Mouse (Mus musculus): ENCODE results near the gene Cd46.

Gene Cd46

GRCm38 (mm10) chr1:195092220-195092720 is at the start of gene Cd46:
Cd46 (minus strand) TSS chr1:195092249.
- DNase-seq: no peak

DNA sequence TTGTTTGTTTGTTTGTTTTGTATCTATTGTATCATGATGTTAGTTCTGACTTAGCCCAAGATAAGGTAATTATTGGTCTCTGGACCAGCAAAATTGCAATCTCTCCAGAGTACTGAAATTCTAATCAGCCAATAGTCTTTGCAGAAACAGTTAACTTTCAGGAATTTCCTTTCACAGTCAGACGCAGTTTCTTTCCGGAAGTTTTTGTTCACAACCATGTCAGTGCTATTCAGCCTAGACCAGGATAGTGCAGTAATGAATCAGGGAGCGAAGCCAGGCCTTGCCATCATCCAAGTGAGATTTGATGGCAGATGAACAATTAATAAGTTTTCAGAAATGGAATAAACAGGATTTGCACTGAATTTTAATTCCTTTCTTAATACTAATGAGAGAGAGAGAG is 40.0 kb upstream of the Cd46 start:
- no peak for DNase-seq

- no peak for DNase-seq
Measured at GRCm38 (mm10) chr1:195131675-195132015, 39.6 kb upstream of the Cd46 start.

GRCm38 (mm10) chr1:195130953-195131674 is 39.1 kb upstream of the Cd46 start, which contains the start of gene Cr1l:
Cr1l (minus strand) TSS chr1:195131586.
- peak; percentile 74 for DNase-seq

DNA sequence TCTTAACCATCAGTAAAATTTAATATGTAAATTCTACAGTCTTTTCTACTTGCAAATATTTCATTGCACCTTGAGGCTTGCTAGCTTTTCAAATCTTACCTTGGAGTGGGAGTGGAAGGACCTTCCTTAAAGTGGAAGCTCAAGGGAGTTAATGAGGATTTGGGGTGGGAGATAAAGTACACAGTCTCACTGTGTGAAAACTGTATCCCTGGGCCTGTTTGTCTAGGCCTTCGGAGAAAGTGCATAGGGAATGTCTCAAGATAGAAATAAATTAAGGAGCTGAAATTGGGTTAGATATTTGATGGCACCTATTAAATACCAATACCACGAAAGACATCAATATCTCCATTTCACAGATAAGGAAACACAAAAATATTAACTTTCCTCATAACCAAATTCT is 38.4 kb upstream of the Cd46 start:
- no peak for DNase-seq

DNA sequence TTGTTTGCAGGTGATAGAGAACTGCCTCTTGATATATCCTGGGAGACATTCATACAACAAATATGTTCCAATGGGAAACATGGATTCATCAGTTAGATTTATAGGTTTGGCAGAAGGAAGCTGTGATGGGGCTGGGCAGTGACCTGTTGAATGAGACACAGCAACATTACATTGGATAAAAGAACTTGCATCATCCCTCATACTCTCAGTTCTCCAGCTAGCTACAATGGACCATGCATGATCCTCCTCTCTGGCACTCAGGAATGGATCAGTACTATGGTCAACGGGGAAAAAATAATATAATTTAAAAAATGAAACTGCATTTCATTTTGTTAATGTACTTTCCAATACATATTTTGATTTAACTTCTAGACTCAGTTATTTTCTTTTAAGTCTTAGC is 37.8 kb upstream of the Cd46 start:
- DNase-seq: no peak

GRCm38 (mm10) chr1:195114414-195114813 is 22.4 kb upstream of the Cd46 start:
- no peak for DNase-seq

- DNase-seq: no peak
Measured at GRCm38 (mm10) chr1:195113621-195114020, 21.6 kb upstream of the Cd46 start.

DNA sequence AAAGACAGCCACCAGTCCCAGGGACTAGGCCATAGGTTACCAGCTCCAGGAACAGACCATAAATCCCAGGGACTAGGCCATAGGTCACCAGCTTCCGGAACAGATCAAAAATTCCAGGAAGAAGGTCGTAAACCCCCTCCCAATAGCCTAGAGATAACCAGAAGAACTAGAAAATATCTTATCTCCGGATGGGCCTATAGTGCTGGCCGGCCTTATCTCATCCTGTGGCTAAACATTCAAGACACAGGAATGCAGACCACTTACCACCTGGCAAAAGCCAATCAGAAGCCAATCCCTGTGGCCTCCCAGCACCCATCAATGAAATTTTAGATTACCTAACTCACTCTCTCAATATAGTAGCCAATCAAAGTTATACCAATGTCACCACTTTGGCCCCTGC is 8.6 kb upstream of the Cd46 start:
- no peak for DNase-seq

GRCm38 (mm10) chr1:195098004-195098403 is 6.0 kb upstream of the Cd46 start:
- no peak for DNase-seq

GRCm38 (mm10) chr1:195091699-195092219 is 290 bp downstream of the Cd46 start:
- no peak for DNase-seq

DNA sequence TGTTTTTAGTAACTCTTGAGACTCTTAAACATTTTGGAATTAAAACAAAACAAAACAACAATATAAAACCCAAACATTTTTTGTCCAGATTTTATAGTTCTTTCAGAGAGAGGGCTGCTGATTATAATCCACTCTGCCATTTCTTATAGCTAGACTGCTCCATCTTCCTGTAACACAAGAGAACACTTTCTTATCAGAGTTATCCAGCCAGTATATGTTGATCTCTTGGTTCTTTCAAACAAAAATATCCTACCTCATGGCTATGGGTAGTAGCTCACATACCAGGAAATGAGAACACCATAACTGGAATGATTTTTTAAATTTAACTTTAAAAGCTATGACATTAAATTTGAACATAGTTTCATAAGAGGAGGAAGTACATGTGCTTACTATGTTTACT is 9.9 kb downstream of the Cd46 start:
- DNase-seq: no peak

DNA sequence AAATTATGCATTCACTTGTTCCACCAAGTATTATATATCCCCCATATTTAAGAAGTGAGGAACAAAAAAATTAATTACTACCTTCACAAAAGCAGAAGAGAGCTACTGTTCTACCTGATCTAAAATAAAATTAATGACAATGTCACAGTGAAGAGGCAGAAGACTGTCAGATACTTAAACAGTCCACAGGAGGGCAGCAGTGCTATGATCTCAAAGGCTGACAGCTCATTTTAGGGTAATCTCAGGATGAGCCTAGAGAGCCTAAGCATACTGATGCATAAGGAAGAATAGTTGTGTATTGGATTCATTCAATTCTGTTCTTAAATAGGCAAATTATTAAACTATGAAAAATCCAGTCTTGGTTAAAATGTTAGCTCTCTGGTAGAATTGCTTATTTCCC is 51.6 kb downstream of the Cd46 start:
- DNase-seq: no peak

DNA sequence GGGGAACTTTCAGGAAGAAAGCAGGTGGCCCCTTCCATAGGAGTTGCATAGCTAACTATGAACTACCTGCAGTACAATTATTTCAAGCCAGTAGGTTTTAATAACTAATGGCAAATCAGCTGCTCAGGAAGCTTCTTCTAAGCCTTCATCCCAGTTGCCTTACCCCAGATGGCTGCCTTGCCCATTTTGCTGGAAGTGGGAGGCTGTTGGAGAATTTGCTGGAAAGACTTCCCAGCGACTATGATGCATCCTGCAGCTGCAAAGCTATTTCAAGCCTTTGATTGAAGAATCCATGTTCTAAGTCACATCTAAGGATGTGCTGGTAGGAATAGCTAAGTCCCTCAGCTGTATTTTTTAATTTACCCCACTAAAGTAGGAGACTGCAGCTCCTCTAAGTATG is 53.7 kb downstream of the Cd46 start:
- no peak for DNase-seq

DNA sequence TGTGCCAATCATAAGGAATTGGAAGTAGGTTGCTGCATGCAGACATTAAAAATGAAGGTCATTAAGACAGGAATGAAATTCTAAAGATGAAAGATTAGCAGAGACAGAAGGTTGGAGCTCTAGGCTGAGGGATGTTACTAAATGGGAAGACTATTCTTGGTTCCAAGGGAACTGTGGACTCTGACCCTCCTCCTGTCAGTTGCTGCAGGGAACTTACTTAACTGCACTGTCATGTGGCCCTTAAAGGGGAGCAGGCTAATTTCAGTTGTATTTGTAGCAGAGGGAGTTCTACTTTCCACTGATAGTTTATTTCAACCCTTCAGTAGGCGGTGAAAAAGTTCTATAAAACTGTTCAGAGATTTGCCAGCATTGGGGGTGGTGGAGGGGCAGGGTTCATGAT is 54.1 kb downstream of the Cd46 start:
- no peak for DNase-seq

DNA sequence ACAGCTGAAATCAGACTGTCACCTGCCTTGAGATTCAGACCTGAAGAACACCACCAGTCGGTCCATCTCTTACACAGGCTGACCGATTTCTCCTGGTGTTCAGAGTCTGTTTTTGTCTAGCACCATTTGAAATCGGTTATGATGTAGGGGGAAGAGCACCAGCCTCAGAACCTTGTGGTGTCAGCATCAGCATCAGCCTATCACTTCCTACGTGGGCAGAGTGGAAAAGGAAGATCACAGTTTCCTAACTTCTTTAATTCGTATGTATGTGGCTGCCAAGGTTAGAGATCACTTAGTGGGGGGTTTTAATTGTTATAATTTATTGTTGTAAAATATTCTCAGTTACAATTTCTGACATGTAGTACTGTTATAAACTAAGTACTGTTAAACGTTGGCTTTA is 54.6 kb downstream of the Cd46 start:
- DNase-seq: no peak

DNA sequence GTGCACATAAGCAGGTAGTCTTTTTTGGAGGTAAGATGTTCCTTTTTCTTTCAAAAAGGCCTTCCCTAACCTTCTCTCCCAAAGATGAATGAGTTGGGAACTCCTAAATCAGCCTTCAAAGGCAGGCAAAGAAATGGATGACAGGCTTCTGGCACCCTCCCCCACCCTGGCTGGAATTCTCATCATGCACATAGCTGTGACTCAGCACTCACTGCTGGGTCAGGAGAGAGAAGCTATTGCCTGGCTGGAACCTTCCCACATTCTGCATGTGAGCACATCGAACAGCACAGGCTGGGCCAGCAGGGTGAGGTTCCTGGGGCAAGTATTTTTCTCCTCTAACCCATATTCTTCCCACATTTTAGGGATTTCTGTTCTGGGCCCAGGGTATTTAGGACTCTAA is 58.1 kb downstream of the Cd46 start:
- peak; percentile 31 for DNase-seq

DNA sequence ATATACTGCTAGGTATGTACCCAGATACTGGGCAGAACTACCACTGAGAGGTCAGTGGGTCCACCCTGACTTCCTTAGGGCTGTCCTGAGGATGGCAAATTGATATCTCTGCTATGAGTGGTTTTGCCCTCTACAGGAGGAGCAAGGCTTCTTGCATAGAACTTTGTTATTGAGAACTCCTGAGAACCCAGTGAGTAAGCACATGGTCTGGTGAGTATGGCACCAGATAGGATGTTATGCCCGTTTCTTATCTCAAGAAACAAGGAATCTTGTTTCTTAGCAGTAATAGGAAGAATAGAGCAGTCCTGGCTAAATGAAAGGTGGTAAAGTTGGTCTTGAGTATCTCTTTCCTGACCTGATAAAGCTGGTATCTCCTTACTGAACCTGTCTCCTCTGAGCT is 59.3 kb downstream of the Cd46 start:
- DNase-seq: no peak

DNA sequence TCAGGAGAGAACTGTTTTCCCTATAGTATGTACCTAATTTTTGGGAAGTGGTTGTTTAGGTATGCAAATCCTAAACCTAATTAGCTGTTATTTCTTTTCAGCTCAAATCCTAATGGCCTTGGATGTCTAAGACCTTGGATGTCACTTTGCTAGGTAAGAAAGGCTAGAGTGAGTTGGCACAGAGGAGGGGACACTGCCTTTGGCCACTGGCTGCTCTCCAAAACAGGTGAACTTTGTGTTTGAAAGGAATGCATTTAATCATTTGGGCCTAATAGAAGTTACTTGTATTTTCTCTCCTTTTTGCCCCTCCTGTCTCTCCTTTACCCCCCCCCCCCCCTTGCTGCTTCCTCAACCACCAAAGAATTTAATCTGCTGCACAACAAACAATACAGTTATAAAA is 60.3 kb downstream of the Cd46 start:
- no peak for DNase-seq

- no peak for DNase-seq
Measured at GRCm38 (mm10) chr1:195027507-195027906, 64.5 kb downstream of the Cd46 start.

GRCm38 (mm10) chr1:195023848-195024247 is 68.2 kb downstream of the Cd46 start:
- DNase-seq: no peak

- no peak for DNase-seq
Measured at GRCm38 (mm10) chr1:195021831-195022230, 70.2 kb downstream of the Cd46 start.

- no peak for DNase-seq
Measured at GRCm38 (mm10) chr1:195019062-195019600, 72.9 kb downstream of the Cd46 start.

- DNase-seq: peak; percentile 90
Measured at GRCm38 (mm10) chr1:195018089-195018999, 73.7 kb downstream of the Cd46 start.
